Mouse (Mus musculus) hindbrain, embryonic 14.5 days (tissue): Measurements from ENCODE around the gene Gps1. TPM values are rescaled to one million over a fixed set of nuclear protein-coding genes. Genes with fewer than 3 reads are reported as not detected.
"Not testable (repeated sequence)": the region's sequence is repeated elsewhere in the genome, so short reads cannot be mapped to it uniquely, and the experiment has no call there.

Experiments used
- ATAC-seq: fragments of 200-750 bp; cut with Nextera tagmentation; 2 replicates; pipeline ENCODE4 v1.8.0; 2017; ENCODE audit warnings: moderate number of reproducible peaks, mild to moderate bottlenecking, moderate TSS enrichment, moderate library complexity; ENCODE audit not compliant: low FRiP score
- DNase-seq: peaks from one replicate; pipeline ENCODE4 v3.0.0-alpha.2; 2015; ENCODE audit warnings: low spot score
- H3K27ac ChIP-seq: fragments of 300-500 bp; sonication (generic); 2 replicates; pipeline ENCODE4 v1.5.1; 2014; ENCODE audit warnings: mild to moderate bottlenecking, moderate library complexity
- H3K27me3 ChIP-seq: fragments of 300-500 bp; sonication (generic); 2 replicates; pipeline ENCODE4 v1.6.1; 2014; ENCODE audit warnings: mild to moderate bottlenecking, low read length, mixed read lengths; ENCODE audit not compliant: control insufficient read depth, insufficient read depth
- H3K36me3 ChIP-seq: fragments of 300-500 bp; sonication (generic); replicated peaks from 2 replicates; pipeline ENCODE4 v1.6.1; 2014; ENCODE audit not compliant: control insufficient read depth, insufficient read depth
- H3K4me1 ChIP-seq: fragments of 300-500 bp; sonication (generic); replicated peaks from 2 replicates; pipeline ENCODE4 v1.6.1; 2014; ENCODE audit warnings: antibody characterized with exemption, low read length, mixed read lengths; ENCODE audit not compliant: control insufficient read depth, insufficient read depth
- H3K4me2 ChIP-seq: fragments of 300-500 bp; sonication (generic); replicated peaks from 2 replicates; pipeline ENCODE4 v1.6.1; 2014; ENCODE audit warnings: mild to moderate bottlenecking, moderate library complexity
- H3K4me3 ChIP-seq: fragments of 300-500 bp; sonication (generic); replicated peaks from 2 replicates; pipeline ENCODE4 v1.5.1; 2014; ENCODE audit warnings: mild to moderate bottlenecking, low read length
- H3K9ac ChIP-seq: fragments of 300-500 bp; sonication (generic); 2 replicates; pipeline ENCODE4 v1.6.1; 2014
- H3K9me3 ChIP-seq: fragments of 300-500 bp; sonication (generic); 2 replicates; pipeline ENCODE4 v1.6.1; 2016; ENCODE audit warnings: low read length; ENCODE audit not compliant: control insufficient read depth
- WGBS: fragments of 180-500 bp; shearing (Covaris S2); extraction: QIAGEN DNeasy Blood & Tissue Kit; methylation state at CpG from one replicate; pipeline ENCODE4 v1.1.7; 2014; 5-methylcytosine and 5-hydroxymethylcytosine counted together
- polyA plus RNA-seq: library from polyadenylated mRNA; unstranded; fragments of >200 nt; fragmentation: Nextera tagmentation; extraction: Ambion mirVana; gene quantifications from 2 replicates; pipeline ENCODE4 v1.2.1, GENCODE M21; 2014

Gene Gps1
- polyA plus RNA-seq, 1 experiment from 2014 or later, result 288 TPM

- not testable (repeated sequence) for H3K4me2 ChIP-seq, DNase-seq, H3K27me3 ChIP-seq
Observed at GRCm38 (mm10) chr11:120762672-120763041, 21.4 kb upstream of the Gps1 start, which contains the start of gene Hmga1b. Gene Hmga1b, plus strand, starts transcription at chr11:120762794.

GRCm38 (mm10) chr11:120763121-120763999 lies 20.7 kb upstream of the Gps1 start:
- WGBS, result 7% methylated on average over 8 of the region's 23 CpGs
- H3K4me3 ChIP-seq, H3K36me3 ChIP-seq, H3K9me3 ChIP-seq, H3K9ac ChIP-seq, H3K4me2 ChIP-seq, H3K27me3 ChIP-seq, H3K4me1 ChIP-seq, DNase-seq, H3K27ac ChIP-seq: not testable (repeated sequence)
- ATAC-seq, result peak; percentile 24; the same call in 1 of the 2 replicates

More at GRCm38 (mm10) chr11:120762672-120763041, 21.4 kb upstream of the Gps1 start, which contains the start of gene Hmga1b:
- not testable (repeated sequence) for ATAC-seq, H3K9ac ChIP-seq, H3K9me3 ChIP-seq, H3K4me3 ChIP-seq, H3K36me3 ChIP-seq, H3K4me1 ChIP-seq, H3K27ac ChIP-seq
- 20% methylated on average over 14 of the region's 14 CpGs for WGBS

DNA sequence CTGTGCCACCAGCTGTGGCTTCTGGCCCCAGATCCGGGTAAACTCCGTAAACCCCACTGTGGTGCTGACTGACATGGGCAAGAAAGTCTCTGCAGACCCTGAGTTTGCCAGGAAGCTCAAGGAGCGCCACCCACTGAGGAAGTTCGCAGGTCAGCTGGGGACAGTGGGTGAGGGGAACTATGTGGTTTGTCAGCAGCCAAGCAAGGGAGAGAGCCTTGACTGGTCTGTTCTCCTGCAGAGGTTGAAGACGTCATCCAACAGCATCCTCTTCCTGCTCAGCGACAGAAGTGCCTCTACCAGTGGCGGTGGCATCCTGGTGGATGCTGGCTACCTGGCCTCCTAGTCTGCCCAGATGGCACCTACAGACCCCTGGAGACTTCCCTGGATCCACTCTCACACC lies 17.0 kb upstream of the Gps1 start:
- not testable (repeated sequence) for H3K27ac ChIP-seq, DNase-seq, H3K4me2 ChIP-seq, H3K9ac ChIP-seq, H3K36me3 ChIP-seq, H3K4me1 ChIP-seq, H3K4me3 ChIP-seq, H3K27me3 ChIP-seq, H3K9me3 ChIP-seq, ATAC-seq
- 76% methylated on average over 4 of the region's 7 CpGs for WGBS

DNA sequence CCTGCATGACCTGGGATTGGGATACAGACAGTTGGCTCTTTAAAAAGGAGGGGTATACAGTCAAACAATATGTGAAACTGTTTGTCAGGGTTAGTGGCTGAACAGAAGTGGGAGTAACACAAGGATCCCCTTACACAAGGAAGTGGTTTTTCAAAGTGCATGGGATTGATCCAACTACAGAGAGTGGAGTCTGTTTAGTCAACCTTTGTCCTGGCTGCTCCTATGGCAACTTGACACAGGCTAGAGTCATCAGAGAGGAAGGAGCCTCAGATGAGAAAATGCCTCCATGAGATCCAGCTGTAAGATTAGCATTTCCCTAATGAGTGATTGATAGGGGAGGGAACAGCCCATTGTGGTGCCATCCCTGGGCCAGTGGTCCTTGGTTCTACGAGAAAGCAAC lies 15.9 kb upstream of the Gps1 start:
- DNase-seq (no peak), ATAC-seq (no peak)

DNA sequence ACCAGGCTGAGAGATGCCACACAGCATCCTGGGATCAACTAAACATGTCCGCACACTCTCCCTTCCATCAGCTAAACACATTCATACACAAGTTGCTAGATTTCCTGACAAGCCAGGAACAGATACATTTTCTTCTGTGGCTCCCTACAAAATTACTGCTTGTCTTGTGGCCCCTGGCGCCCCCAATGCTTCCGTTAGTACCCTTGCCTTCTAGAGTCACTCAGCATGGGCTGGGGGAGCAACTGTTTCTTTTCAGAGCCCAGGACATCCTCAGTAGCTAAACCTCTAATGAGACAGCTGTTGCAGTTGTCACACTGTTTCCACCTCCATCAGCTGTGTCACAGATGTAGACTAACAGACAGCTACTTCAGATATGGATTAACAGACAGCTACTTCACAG lies 11.3 kb upstream of the Gps1 start:
- no peaks in the 10 kb centered on the region for H3K36me3 ChIP-seq
- ATAC-seq, result no peak

More for the DNA sequence above, 15.9 kb upstream of the Gps1 start:
- H3K4me2 ChIP-seq, result no peak overlapping the region
- no peak overlapping the region for H3K27ac ChIP-seq
- H3K36me3 ChIP-seq, result no peaks in the 10 kb centered on the region
- WGBS, result 55% methylated on average over 1 of the region's 1 CpGs
- H3K9me3 ChIP-seq, result no peaks in the 10 kb centered on the region
- no peaks in the 10 kb centered on the region for H3K27me3 ChIP-seq
- H3K9ac ChIP-seq, result no peak overlapping the region
- no peak overlapping the region for H3K4me3 ChIP-seq
- H3K4me1 ChIP-seq, result no peaks in the 10 kb centered on the region

GRCm38 (mm10) chr11:120773463-120774190 lies 10.4 kb upstream of the Gps1 start:
- H3K4me1 ChIP-seq, result peaks cover 4% of the 10 kb centered on the region; the same call in 1 of the 2 replicates
- ATAC-seq, result no peak
- H3K27me3 ChIP-seq, result no peaks in the 10 kb centered on the region
- no peak overlapping the region for H3K9ac ChIP-seq
- H3K4me2 ChIP-seq, result no peak overlapping the region
- no peaks in the 10 kb centered on the region for H3K9me3 ChIP-seq
- 85% methylated on average over 7 of the region's 7 CpGs for WGBS
- no peak overlapping the region for H3K4me3 ChIP-seq
- DNase-seq, result no peak
- H3K27ac ChIP-seq, result no peak overlapping the region
- no peaks in the 10 kb centered on the region for H3K36me3 ChIP-seq

More for the DNA sequence above, 11.3 kb upstream of the Gps1 start:
- Histone ChIP-seq H3K4me2 (no peak overlapping the region), H3K4me1 (peaks cover 4% of the 10 kb centered on the region; the same call in 1 of the 2 replicates), H3K9ac (no peak overlapping the region), H3K27me3 (no peaks in the 10 kb centered on the region), H3K27ac (no peak overlapping the region), H3K4me3 (no peak overlapping the region), H3K9me3 (no peaks in the 10 kb centered on the region)
- WGBS, result 77% methylated on average over 3 of the region's 3 CpGs
- no peak for DNase-seq

DNA sequence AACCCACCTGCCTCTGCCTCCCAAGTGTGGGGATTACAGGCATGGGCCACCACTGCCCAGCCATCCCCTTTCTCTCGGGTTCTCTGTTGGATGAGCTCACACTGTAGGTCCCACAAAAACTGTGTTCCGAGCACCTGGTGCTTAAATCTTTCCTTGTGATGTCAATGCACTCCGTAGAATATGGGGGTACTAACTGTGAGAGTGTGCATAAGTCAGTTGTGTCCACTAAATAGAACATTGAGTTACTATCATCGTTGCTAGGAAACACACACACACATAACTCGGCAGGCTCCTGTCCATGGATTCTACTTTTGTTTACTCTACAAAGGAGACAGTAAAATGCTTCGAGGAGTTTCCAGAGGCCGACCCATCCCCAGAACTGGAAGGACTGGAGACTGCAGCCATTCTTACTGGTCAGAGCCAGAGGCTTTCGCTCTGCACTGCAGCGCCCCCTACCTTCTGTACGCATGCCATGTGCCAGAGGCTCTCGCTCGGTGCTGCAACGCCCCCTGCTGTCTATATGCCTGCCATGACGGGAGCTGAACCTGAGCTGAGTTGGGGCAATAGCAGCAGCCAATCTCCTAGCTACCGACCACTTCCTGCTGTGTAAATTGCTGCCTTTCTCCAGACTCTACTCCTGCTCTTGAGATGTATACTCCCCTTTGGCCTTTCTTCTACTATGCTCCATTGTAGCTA lies 8.2 kb upstream of the Gps1 start:
- peak; percentile 86 for ATAC-seq
- no peak overlapping the region for H3K9ac ChIP-seq
- no peaks in the 10 kb centered on the region for H3K27me3 ChIP-seq
- H3K4me2 ChIP-seq, result no peak overlapping the region
- H3K4me3 ChIP-seq, result no peak overlapping the region
- no peak overlapping the region for H3K27ac ChIP-seq
- H3K36me3 ChIP-seq, result peaks cover 21% of the 10 kb centered on the region
- H3K9me3 ChIP-seq, result no peaks in the 10 kb centered on the region
- H3K4me1 ChIP-seq, result peaks cover 4% of the 10 kb centered on the region; the same call in 1 of the 2 replicates
- DNase-seq, result peak; percentile 95
- WGBS, result 27% methylated on average over 15 of the region's 15 CpGs

- ATAC-seq (no peak), DNase-seq (no peak)
- WGBS, result 23% methylated on average over 6 of the region's 6 CpGs
- Histone ChIP-seq H3K4me1 (peaks cover 4% of the 10 kb centered on the region; the same call in 1 of the 2 replicates), H3K27me3 (no peaks in the 10 kb centered on the region), H3K36me3 (peaks cover 30% of the 10 kb centered on the region), H3K9ac (no peak overlapping the region), H3K4me3 (no peak overlapping the region), H3K27ac (no peak overlapping the region), H3K9me3 (no peaks in the 10 kb centered on the region), H3K4me2 (no peak overlapping the region)
Observed at GRCm38 (mm10) chr11:120777123-120777522, 6.9 kb upstream of the Gps1 start.

DNA sequence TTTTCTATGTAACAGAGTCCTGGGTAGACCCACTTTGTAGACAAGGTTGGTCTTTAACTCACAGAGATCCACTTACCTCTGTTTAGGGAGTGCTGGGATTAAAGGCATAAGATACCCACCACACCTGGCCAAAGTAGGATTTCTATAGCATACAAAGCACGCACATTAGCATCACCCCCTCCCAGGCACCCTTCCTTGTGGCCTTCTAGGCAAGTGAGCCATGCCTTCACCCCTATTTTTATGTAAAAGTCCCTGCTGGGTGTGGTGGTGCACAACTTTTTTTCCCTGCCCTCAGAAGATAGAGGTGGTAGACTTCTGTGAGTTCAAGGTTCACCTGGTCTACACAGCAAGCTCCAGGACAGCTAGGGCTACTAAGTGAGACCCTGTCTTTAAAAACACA lies 4.2 kb upstream of the Gps1 start:
- DNase-seq (no peak), ATAC-seq (no peak)
- peaks cover 15% of the 10 kb centered on the region for H3K4me1 ChIP-seq
- H3K4me3 ChIP-seq, result no peak overlapping the region
- no peak overlapping the region for H3K4me2 ChIP-seq
- H3K9ac ChIP-seq, result no peak overlapping the region
- H3K27me3 ChIP-seq, result no peaks in the 10 kb centered on the region
- WGBS, result 74% methylated on average over 1 of the region's 1 CpGs
- no peaks in the 10 kb centered on the region for H3K9me3 ChIP-seq
- peaks cover 39% of the 10 kb centered on the region for H3K36me3 ChIP-seq
- H3K27ac ChIP-seq, result no peak overlapping the region
